Mouse (Mus musculus) ovary, postnatal 36 days (tissue): ENCODE measurements around the gene Cct8.
A peak's percentile ranks its signal among the peaks of the same experiment; 100 is the strongest.
"Not testable (repeated sequence)": the region's sequence is repeated elsewhere in the genome, so short reads cannot be mapped to it uniquely, and the experiment has no call there.

ENCODE experiments used
- DNase-seq: peaks from one replicate; pipeline ENCODE4 v3.0.0; 2022; ENCODE audit warnings: low spot score, mixed read lengths

Gene Cct8

DNA sequence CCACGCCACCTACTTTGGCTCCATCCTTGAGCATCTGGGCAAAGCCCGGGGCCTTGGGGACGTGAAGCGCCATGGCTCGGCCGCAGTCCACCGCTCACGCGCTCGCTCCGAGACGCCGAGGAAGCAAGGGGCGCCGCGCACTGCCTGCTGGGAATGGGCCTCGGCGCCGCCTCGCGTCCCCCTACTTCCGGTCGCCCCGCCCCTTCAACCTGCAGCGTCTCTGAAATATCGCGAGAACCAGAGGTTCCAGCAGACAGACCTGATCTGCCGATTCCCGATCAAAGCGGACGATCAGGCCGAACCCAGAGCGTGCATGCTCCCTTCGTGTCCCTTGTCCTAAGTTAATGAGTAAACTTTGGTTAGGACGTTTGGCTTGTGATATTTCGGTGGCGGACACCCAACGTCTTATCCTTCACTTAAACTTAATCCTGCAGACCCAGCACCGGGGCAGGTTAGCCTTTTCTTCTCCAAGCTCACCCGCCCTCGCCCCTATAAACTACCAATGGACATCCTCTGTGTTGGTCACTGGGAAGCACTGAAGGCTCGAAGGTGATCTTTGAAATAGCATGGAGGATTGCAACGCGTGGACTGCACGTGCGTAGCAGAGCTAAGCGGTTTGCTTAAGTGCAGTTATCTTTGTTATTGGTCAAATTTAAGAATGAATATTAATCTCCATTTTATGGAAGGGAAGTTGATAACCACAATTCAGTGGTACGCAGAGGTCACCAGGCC is at the start of gene Cct8:
Gene Cct8, minus strand, starts transcription at position 158 of the 732 bp plus-strand sequence.
- DNase-seq: peak; percentile 96

DNA sequence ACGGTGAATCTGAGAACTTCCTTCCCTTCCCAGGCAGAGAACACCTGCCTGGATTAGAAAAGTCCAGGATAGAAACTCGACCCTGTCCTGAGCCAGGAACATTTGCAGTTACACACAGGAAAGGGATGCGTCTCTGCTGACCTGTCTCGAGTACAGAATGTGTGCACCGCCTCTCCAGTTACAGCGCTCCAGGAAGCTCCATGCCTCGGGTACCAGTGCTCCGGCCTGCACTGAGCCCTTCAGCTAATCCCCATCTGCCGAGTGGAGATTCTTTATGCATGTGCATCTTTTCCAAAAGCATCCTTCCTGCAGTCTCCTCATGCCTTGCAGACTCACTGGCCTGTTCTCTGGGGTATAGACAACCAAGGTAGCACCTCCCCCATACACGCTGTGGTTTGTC is 33.1 kb upstream of the Cct8 start:
- no peak for DNase-seq

DNA sequence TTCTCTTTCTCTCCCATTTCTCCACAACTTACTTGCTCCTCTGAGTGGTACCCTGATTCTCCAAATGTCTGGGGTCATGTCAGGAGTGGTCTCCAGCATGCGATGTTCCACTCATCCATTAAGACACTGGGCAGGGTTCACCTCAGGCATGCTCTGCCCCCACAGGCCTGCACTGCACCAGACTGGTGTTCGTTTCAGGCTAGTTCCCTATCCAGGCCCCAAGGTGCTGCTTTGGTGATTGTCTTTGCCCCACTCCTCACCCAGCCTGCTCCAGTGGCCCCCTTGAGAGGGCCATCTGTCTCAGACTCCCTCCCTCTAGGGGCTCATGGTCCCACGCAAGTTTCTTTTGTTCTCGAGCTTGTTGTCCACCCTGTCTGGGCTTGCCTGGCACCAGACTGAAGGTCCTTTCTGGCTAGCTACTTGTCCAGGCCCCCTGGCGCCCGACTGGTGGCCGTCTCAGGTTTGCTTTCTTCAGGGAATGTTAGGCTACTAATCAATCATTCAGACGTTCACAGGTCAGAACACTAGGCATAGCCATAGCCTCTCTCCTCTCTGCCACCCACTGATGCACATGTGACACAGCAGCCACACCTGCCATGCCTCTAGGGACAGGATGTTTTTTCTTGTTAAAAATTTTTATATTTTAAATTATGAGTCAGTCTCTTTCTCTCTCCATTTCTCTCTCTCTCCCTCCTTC is 32.0 kb upstream of the Cct8 start:
- DNase-seq: no peak

- no peak for DNase-seq
Measured at GRCm38 (mm10) chr16:87524228-87524627, 28.6 kb upstream of the Cct8 start.

DNA sequence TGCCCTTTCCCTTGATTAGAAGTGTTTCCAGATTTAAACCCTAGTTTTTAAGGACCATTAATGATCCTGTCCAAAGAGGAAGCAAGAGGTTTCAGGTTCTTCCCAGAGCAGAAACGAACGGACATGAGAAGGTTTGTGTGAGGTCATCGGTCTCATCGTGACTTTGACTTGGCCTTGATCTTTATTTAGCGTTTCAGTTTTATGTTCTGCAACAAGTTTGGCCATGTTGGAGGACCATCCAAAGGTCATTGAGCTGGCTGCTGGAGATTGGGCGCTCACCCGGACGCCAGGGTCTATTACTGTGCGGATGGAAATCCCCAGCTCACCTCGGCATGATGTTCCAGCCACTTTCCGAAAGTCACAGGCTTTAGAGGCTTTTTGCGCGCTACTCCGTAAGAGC is 16.7 kb upstream of the Cct8 start:
- no peak for DNase-seq

- no peak for DNase-seq
Measured at GRCm38 (mm10) chr16:87511706-87512105, 16.0 kb upstream of the Cct8 start.

GRCm38 (mm10) chr16:87501304-87502078 is 5.8 kb upstream of the Cct8 start:
- peak; percentile 28 for DNase-seq

GRCm38 (mm10) chr16:87499556-87499955 is 3.9 kb upstream of the Cct8 start:
- no peak for DNase-seq

DNA sequence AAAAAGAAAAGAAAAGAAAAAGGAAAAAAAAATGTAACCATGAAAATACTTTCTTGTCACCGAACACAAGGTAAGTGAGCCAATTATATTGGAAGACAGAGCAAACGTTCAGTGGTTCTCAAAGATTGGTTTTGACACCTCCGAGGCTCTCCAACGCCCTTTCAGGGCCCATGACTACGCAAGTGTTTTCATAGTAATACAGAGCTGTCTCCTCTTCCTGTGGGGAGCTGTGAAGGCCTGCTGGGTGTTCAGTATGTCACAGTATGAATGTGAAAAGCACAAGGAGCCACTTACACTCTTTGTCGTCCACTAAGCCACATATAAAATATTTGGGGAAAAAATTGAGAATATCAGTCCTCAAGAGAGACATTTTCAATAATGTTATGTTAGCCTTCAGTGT is 1.5 kb upstream of the Cct8 start:
- DNase-seq: no peak

DNA sequence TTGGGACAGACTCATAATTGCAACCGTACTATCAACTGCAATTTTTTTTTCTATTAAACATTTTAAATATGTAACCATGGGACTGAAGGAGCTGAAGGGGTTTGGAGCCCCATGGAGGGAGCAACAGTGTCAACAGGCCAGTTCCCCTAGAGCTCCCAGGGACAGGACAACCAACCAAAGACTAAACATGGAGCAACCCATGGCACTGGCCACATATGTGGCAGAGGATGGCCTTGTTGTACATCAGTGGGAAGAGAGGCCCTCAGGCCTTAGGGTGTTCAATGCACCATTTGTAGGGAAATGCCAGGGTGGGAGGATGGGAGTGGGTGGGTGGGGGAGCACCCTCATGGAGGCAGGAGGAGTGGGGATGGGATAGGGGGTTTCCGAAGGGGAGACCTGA is 1.1 kb upstream of the Cct8 start:
- DNase-seq: no peak

- no peak for DNase-seq
Measured at GRCm38 (mm10) chr16:87494955-87495655, 568 bp downstream of the Cct8 start.

GRCm38 (mm10) chr16:87492191-87492792 is 3.4 kb downstream of the Cct8 start:
- DNase-seq: not testable (repeated sequence)

- DNase-seq: no peak
Measured at GRCm38 (mm10) chr16:87488605-87489004, 7.1 kb downstream of the Cct8 start.

GRCm38 (mm10) chr16:87486739-87487138 is 8.9 kb downstream of the Cct8 start:
- DNase-seq: no peak

GRCm38 (mm10) chr16:87484367-87484766 is 11.3 kb downstream of the Cct8 start:
- no peak for DNase-seq

- no peak for DNase-seq
Measured at GRCm38 (mm10) chr16:87470579-87470978, 25.1 kb downstream of the Cct8 start.

- DNase-seq: no peak
Measured at GRCm38 (mm10) chr16:87458752-87459151, 36.9 kb downstream of the Cct8 start.

GRCm38 (mm10) chr16:87455180-87455611 is 40.5 kb downstream of the Cct8 start:
- DNase-seq: no peak

- DNase-seq: peak; percentile 92
Measured at GRCm38 (mm10) chr16:87454419-87455179, 41.1 kb downstream of the Cct8 start, which contains the start of gene Usp16. Gene Usp16 (plus strand): TSS chr16:87454703.

GRCm38 (mm10) chr16:87453226-87453625 is 42.4 kb downstream of the Cct8 start:
- no peak for DNase-seq

GRCm38 (mm10) chr16:87445528-87445927 is 50.1 kb downstream of the Cct8 start:
- no peak for DNase-seq
